Mouse (Mus musculus) adrenal gland (tissue): ENCODE data around the gene Cib2.
"Not testable (repeated sequence)": the region's sequence is repeated elsewhere in the genome, so short reads cannot be mapped to it uniquely, and the experiment has no call there.

Source experiments
- intact Hi-C: fragments of 180-260 bp; cut with DNase I; formaldehyde crosslinking; loops from one replicate; pipeline ENCODE4 v1.15.1; 2025
- long read RNA-seq, 2 experiments: library from polyadenylated mRNA; unstranded; transcript quantifications; one replicate each; pipeline ENCODE4 v2.0.0; 2020; ENCODE audit warnings: borderline replicate concordance in 1 of 2; ENCODE audit not compliant: insufficient replicate concordance in 1 of 2

The Cib2 gene
- long read RNA-seq, experiment 1, transcript Cib2-201 (6 exons, 1,433 nt): major isoform, 22 of 24 reads
- long read RNA-seq, experiment 1, partial matches to known transcripts: 1 of 24 reads
- long read RNA-seq, experiment 1, other reads (novel, unspliced or antisense): 1 of 24 reads
- long read RNA-seq, experiment 2, transcript Cib2-201 (6 exons, 1,433 nt): major isoform, 20 of 23 reads
- long read RNA-seq, experiment 2, partial matches to known transcripts: 2 of 23 reads
- long read RNA-seq, experiment 2, other reads (novel, unspliced or antisense): 1 of 23 reads

- intact Hi-C loops: no loop called here
Observed at GRCm38 (mm10) chr9:54559771-54560471, at the start of gene Cib2. Cib2 (minus strand) TSS chr9:54560218.

GRCm38 (mm10) chr9:54604886-54605285 lies 44.9 kb upstream of the Cib2 start:
- intact Hi-C loops: loop anchor here (5.0 to 10.0 kb wide), 2 partner anchors 53 to 170 kb away; no protein-coding TSS in a partner anchor

- intact Hi-C loops: loop anchor here (10.0 kb wide), 1 partner anchor 169 kb away; no protein-coding TSS in a partner anchor
Observed at GRCm38 (mm10) chr9:54604131-54604654, 44.2 kb upstream of the Cib2 start.

GRCm38 (mm10) chr9:54602916-54603315 lies 42.9 kb upstream of the Cib2 start:
- intact Hi-C loops: loop anchor here (10.0 kb wide), 1 partner anchor 168 kb away; no protein-coding TSS in a partner anchor

GRCm38 (mm10) chr9:54602386-54602785 lies 42.4 kb upstream of the Cib2 start:
- intact Hi-C loops: loop anchor here (10.0 kb wide), 1 partner anchor 168 kb away; no protein-coding TSS in a partner anchor

GRCm38 (mm10) chr9:54596752-54597465 lies 36.9 kb upstream of the Cib2 start:
- intact Hi-C loops: no loop called here

GRCm38 (mm10) chr9:54593652-54594051 lies 33.6 kb upstream of the Cib2 start:
- intact Hi-C loops: not testable (repeated sequence)

- intact Hi-C loops: no loop called here
Observed at GRCm38 (mm10) chr9:54587863-54588262, 27.8 kb upstream of the Cib2 start.

- intact Hi-C loops: no loop called here
Observed at GRCm38 (mm10) chr9:54586199-54587061, 26.4 kb upstream of the Cib2 start, which contains the start of gene Idh3a. Idh3a (plus strand) TSS chr9:54586334.

GRCm38 (mm10) chr9:54585839-54586198 lies 25.8 kb upstream of the Cib2 start:
- intact Hi-C loops: no loop called here

- intact Hi-C loops: not testable (repeated sequence)
Observed at GRCm38 (mm10) chr9:54584127-54584526, 24.1 kb upstream of the Cib2 start.

GRCm38 (mm10) chr9:54583712-54584111 lies 23.7 kb upstream of the Cib2 start:
- intact Hi-C loops: no loop called here

- intact Hi-C loops: no loop called here
Observed at GRCm38 (mm10) chr9:54571130-54571839, 11.3 kb upstream of the Cib2 start.

- intact Hi-C loops: no loop called here
Observed at GRCm38 (mm10) chr9:54568732-54569131, 8.7 kb upstream of the Cib2 start.

GRCm38 (mm10) chr9:54566958-54567357 lies 6.9 kb upstream of the Cib2 start:
- intact Hi-C loops: no loop called here

GRCm38 (mm10) chr9:54560831-54561601 lies 998 bp upstream of the Cib2 start:
- intact Hi-C loops: no loop called here

GRCm38 (mm10) chr9:54558731-54559130 lies 1.3 kb downstream of the Cib2 start:
- intact Hi-C loops: no loop called here

- intact Hi-C loops: no loop called here
Observed at GRCm38 (mm10) chr9:54555044-54555443, 5.0 kb downstream of the Cib2 start.

- intact Hi-C loops: loop anchor here (5.0 kb wide), 1 partner anchor 55 kb away; no protein-coding TSS in a partner anchor
Observed at GRCm38 (mm10) chr9:54552409-54552808, 7.6 kb downstream of the Cib2 start.
